Mouse (Mus musculus) forebrain, embryonic 12.5 days (tissue): Measurements from ENCODE around the gene Cdh4. TPM values are rescaled to one million over a fixed set of nuclear protein-coding genes. Genes with fewer than 3 reads are reported as not detected.

Source experiments
- ATAC-seq: fragments of 200-750 bp; cut with Nextera tagmentation; 2 replicates; pipeline ENCODE4 v1.8.0; 2017; ENCODE audit warnings: moderate TSS enrichment; ENCODE audit not compliant: low FRiP score
- H3K27ac ChIP-seq: fragments of 300-500 bp; sonication (generic); 2 replicates; pipeline ENCODE4 v1.5.1; 2016; ENCODE audit warnings: mild to moderate bottlenecking
- H3K27me3 ChIP-seq: fragments of 300-500 bp; sonication (generic); 2 replicates; pipeline ENCODE4 v1.6.1; 2016; ENCODE audit warnings: mild to moderate bottlenecking
- H3K36me3 ChIP-seq: fragments of 300-500 bp; sonication (generic); replicated peaks from 2 replicates; pipeline ENCODE4 v1.6.1; 2016; ENCODE audit warnings: mild to moderate bottlenecking
- H3K4me1 ChIP-seq: fragments of 300-500 bp; sonication (generic); 2 replicates; pipeline ENCODE4 v1.6.1; 2016
- H3K4me2 ChIP-seq: fragments of 300-500 bp; sonication (generic); 2 replicates; pipeline ENCODE4 v1.6.1; 2016; ENCODE audit warnings: mild to moderate bottlenecking, moderate library complexity
- H3K4me3 ChIP-seq: fragments of 300-500 bp; sonication (generic); replicated peaks from 2 replicates; pipeline ENCODE4 v1.5.1; 2016; ENCODE audit warnings: mild to moderate bottlenecking
- H3K9ac ChIP-seq: fragments of 300-500 bp; sonication (generic); 2 replicates; pipeline ENCODE4 v1.6.1; 2016; ENCODE audit warnings: mild to moderate bottlenecking
- H3K9me3 ChIP-seq: fragments of 300-500 bp; sonication (generic); 2 replicates; pipeline ENCODE4 v1.6.1; 2016
- WGBS: fragments of 180-500 bp; shearing (Covaris S2); methylation state at CpG from one replicate; pipeline ENCODE4 v1.1.7; 2016; 5-methylcytosine and 5-hydroxymethylcytosine counted together
- polyA plus RNA-seq: library from polyadenylated mRNA; unstranded; fragments of >200 nt; fragmentation: Nextera tagmentation; extraction: Ambion mirVana; gene quantifications from 2 replicates; pipeline ENCODE4 v1.2.1, GENCODE M21; 2016

The Cdh4 gene
- polyA plus RNA-seq, 1 experiment from 2014 or later = 30.7 TPM

GRCm38 (mm10) chr2:179834892-179835291 lies 392.7 kb downstream of the Cdh4 start:
- WGBS = 64% methylated on average over 9 of the region's 9 CpGs
- Histone ChIP-seq H3K4me3 (no peak overlapping the region), H3K27ac (no peak overlapping the region), H3K9ac (no peak overlapping the region), H3K4me1 (peaks cover 28% of the 10 kb centered on the region), H3K4me2 (no peak overlapping the region), H3K27me3 (peaks cover 6% of the 10 kb centered on the region; the same call in 1 of the 2 replicates), H3K36me3 (no peaks in the 10 kb centered on the region), H3K9me3 (no peaks in the 10 kb centered on the region)
- ATAC-seq = no peak

GRCm38 (mm10) chr2:179835570-179835969 lies 393.3 kb downstream of the Cdh4 start:
- no peaks in the 10 kb centered on the region for H3K9me3 ChIP-seq
- H3K4me1 ChIP-seq = peaks cover 28% of the 10 kb centered on the region
- H3K27ac ChIP-seq = no peak overlapping the region
- 42% methylated on average over 7 of the region's 7 CpGs for WGBS
- peaks cover 6% of the 10 kb centered on the region; the same call in 1 of the 2 replicates for H3K27me3 ChIP-seq
- H3K9ac ChIP-seq = no peak overlapping the region
- no peak for ATAC-seq
- H3K36me3 ChIP-seq = no peaks in the 10 kb centered on the region
- H3K4me3 ChIP-seq = no peak overlapping the region
- H3K4me2 ChIP-seq = no peak overlapping the region

GRCm38 (mm10) chr2:179837186-179837585 lies 395.0 kb downstream of the Cdh4 start:
- Histone ChIP-seq H3K36me3 (no peaks in the 10 kb centered on the region), H3K4me2 (no peak overlapping the region), H3K27ac (0 out of 2 replicates have a peak overlapping the region, but pooled peaks have one; percentile 8), H3K9ac (no peak overlapping the region), H3K9me3 (no peaks in the 10 kb centered on the region), H3K4me1 (peaks cover 29% of the 10 kb centered on the region), H3K27me3 (peaks cover 6% of the 10 kb centered on the region; the same call in 1 of the 2 replicates), H3K4me3 (no peak overlapping the region)
- no peak for ATAC-seq
- 78% methylated on average over 10 of the region's 10 CpGs for WGBS

- peaks cover 6% of the 10 kb centered on the region; the same call in 1 of the 2 replicates for H3K27me3 ChIP-seq
- H3K9ac ChIP-seq = no peak overlapping the region
- no peak overlapping the region for H3K4me2 ChIP-seq
- ATAC-seq = no peak
- H3K9me3 ChIP-seq = no peaks in the 10 kb centered on the region
- 75% methylated on average over 7 of the region's 7 CpGs for WGBS
- no peak overlapping the region for H3K27ac ChIP-seq
- H3K4me1 ChIP-seq = peaks cover 37% of the 10 kb centered on the region
- H3K4me3 ChIP-seq = no peak overlapping the region
- no peaks in the 10 kb centered on the region for H3K36me3 ChIP-seq
Observed at GRCm38 (mm10) chr2:179838036-179838435, 395.8 kb downstream of the Cdh4 start.

- ATAC-seq = peak; percentile 55; the same call in 1 of the 2 replicates
- Histone ChIP-seq H3K27me3 (no peaks in the 10 kb centered on the region; the same call in 1 of the 2 replicates), H3K9me3 (no peaks in the 10 kb centered on the region), H3K36me3 (no peaks in the 10 kb centered on the region), H3K4me1 (peaks cover 29% of the 10 kb centered on the region), H3K27ac (peak overlapping the region; percentile 56; the same call in 1 of the 2 replicates), H3K9ac (no peak overlapping the region), H3K4me2 (no peak overlapping the region), H3K4me3 (no peak overlapping the region)
- 73% methylated on average over 12 of the region's 12 CpGs for WGBS
Observed at GRCm38 (mm10) chr2:179842610-179843389, 400.6 kb downstream of the Cdh4 start.

GRCm38 (mm10) chr2:179849732-179850131 lies 407.5 kb downstream of the Cdh4 start:
- peak overlapping the region; percentile 77 for H3K27ac ChIP-seq
- WGBS = 56% methylated on average over 9 of the region's 9 CpGs
- no peaks in the 10 kb centered on the region; the same call in 1 of the 2 replicates for H3K36me3 ChIP-seq
- no peaks in the 10 kb centered on the region for H3K27me3 ChIP-seq
- H3K4me1 ChIP-seq = peaks cover 49% of the 10 kb centered on the region
- no peak overlapping the region for H3K9ac ChIP-seq
- ATAC-seq = no peak
- no peaks in the 10 kb centered on the region for H3K9me3 ChIP-seq
- no peak overlapping the region for H3K4me2 ChIP-seq
- no peak overlapping the region for H3K4me3 ChIP-seq

- peak overlapping the region; percentile 65 for H3K27ac ChIP-seq
- no peaks in the 10 kb centered on the region for H3K27me3 ChIP-seq
- WGBS = 85% methylated on average over 10 of the region's 10 CpGs
- H3K4me1 ChIP-seq = peaks cover 60% of the 10 kb centered on the region
- no peaks in the 10 kb centered on the region; the same call in 1 of the 2 replicates for H3K36me3 ChIP-seq
- no peaks in the 10 kb centered on the region for H3K9me3 ChIP-seq
- H3K4me3 ChIP-seq = no peak overlapping the region
- H3K4me2 ChIP-seq = no peak overlapping the region
- no peak for ATAC-seq
- H3K9ac ChIP-seq = no peak overlapping the region
Observed at GRCm38 (mm10) chr2:179852169-179852568, 409.9 kb downstream of the Cdh4 start.

- no peak overlapping the region for H3K4me2 ChIP-seq
- no peak overlapping the region for H3K4me3 ChIP-seq
- ATAC-seq = peak; percentile 65
- H3K9me3 ChIP-seq = no peaks in the 10 kb centered on the region
- 71% methylated on average over 11 of the region's 11 CpGs for WGBS
- peaks cover 61% of the 10 kb centered on the region for H3K4me1 ChIP-seq
- no peak overlapping the region for H3K9ac ChIP-seq
- H3K27me3 ChIP-seq = no peaks in the 10 kb centered on the region
- no peaks in the 10 kb centered on the region; the same call in 1 of the 2 replicates for H3K36me3 ChIP-seq
- H3K27ac ChIP-seq = peak overlapping the region; percentile 65
Observed at GRCm38 (mm10) chr2:179852862-179853261, 410.6 kb downstream of the Cdh4 start.

GRCm38 (mm10) chr2:179853892-179854291 lies 411.7 kb downstream of the Cdh4 start:
- H3K4me3 ChIP-seq = no peak overlapping the region
- no peak overlapping the region for H3K9ac ChIP-seq
- no peaks in the 10 kb centered on the region for H3K9me3 ChIP-seq
- H3K27ac ChIP-seq = 0 out of 2 replicates have a peak overlapping the region, but pooled peaks have one; percentile 65
- WGBS = 68% methylated on average over 10 of the region's 10 CpGs
- H3K4me1 ChIP-seq = peaks cover 61% of the 10 kb centered on the region
- no peaks in the 10 kb centered on the region for H3K27me3 ChIP-seq
- H3K4me2 ChIP-seq = no peak overlapping the region
- H3K36me3 ChIP-seq = no peaks in the 10 kb centered on the region; the same call in 1 of the 2 replicates
- no peak for ATAC-seq

GRCm38 (mm10) chr2:179857086-179857485 lies 414.9 kb downstream of the Cdh4 start:
- Histone ChIP-seq H3K27ac (no peak overlapping the region), H3K4me2 (no peak overlapping the region), H3K36me3 (no peaks in the 10 kb centered on the region), H3K4me3 (no peak overlapping the region), H3K4me1 (peaks cover 45% of the 10 kb centered on the region), H3K9me3 (no peaks in the 10 kb centered on the region), H3K27me3 (no peaks in the 10 kb centered on the region), H3K9ac (no peak overlapping the region)
- 60% methylated on average over 4 of the region's 4 CpGs for WGBS
- ATAC-seq = no peak

GRCm38 (mm10) chr2:179862676-179863075 lies 420.4 kb downstream of the Cdh4 start:
- Histone ChIP-seq H3K27ac (no peak overlapping the region), H3K4me2 (no peak overlapping the region), H3K9me3 (no peaks in the 10 kb centered on the region), H3K4me1 (peaks cover 5% of the 10 kb centered on the region; the same call in 1 of the 2 replicates), H3K27me3 (no peaks in the 10 kb centered on the region), H3K9ac (no peak overlapping the region), H3K36me3 (no peaks in the 10 kb centered on the region), H3K4me3 (no peak overlapping the region)
- no peak for ATAC-seq
- 76% methylated on average over 3 of the region's 3 CpGs for WGBS

- H3K4me3 ChIP-seq = no peak overlapping the region
- no peaks in the 10 kb centered on the region for H3K36me3 ChIP-seq
- H3K27me3 ChIP-seq = no peaks in the 10 kb centered on the region
- H3K4me1 ChIP-seq = peaks cover 5% of the 10 kb centered on the region; the same call in 1 of the 2 replicates
- no peak overlapping the region for H3K4me2 ChIP-seq
- ATAC-seq = no peak
- H3K9ac ChIP-seq = no peak overlapping the region
- peak overlapping the region; percentile 42; the same call in 1 of the 2 replicates for H3K27ac ChIP-seq
- no peaks in the 10 kb centered on the region for H3K9me3 ChIP-seq
- WGBS = 80% methylated on average over 3 of the region's 3 CpGs
Observed at GRCm38 (mm10) chr2:179863266-179863665, 421.0 kb downstream of the Cdh4 start.
